Comparison of ENCODE assay signal across 11 mouse cellular contexts in the genomic region with DNA sequence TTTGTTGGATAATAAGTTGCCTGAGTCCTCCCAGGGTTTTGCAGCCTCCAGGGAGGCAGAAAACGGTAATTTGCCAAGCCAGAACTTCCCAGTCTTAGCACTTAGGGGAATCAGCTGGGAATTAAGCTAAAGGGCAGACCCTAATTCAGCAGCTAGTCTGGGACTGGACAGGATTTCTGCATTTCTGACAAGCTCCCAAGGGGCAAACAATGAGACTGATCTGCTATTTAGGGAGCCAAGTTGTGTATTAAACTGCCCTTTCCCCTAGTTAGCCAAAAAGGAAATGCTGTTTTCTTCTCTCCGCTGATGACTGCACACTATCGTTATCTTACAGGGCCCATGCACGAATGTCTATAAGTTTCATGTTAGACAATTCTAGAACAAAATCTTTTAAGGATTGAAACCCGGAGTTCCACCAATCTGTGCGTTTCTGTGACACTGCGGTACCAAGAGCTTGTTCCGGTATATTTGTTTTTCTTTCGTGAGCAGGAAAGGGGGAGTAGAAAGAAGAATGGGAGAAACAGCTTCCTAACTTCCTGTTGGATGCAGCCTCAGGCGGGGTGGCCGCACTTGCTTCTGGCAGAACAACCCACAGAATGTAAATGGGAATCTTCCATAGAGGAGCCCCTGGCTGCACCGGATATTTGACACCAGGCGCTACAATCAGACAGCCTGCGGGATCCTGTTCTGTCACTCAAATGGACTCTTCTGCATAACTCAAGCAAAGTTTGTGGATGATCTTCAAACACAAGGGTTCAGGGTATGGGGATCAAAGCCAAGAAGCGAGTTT. TPM values are rescaled to one million over a fixed set of nuclear protein-coding genes. Genes with fewer than 3 reads are reported as not detected.
DNase-seq lines count a peak whose midpoint lies in the region; ATAC-seq lines count a peak whose summit lies in the region.
"Had no signal": no experiment of that assay in that cellular context is flagged by ENCODE, and none has a peak within 500 bp of the region (broad histone marks: within the 10 kb centered on the region; RNA-seq: fewer than 3 reads in every experiment).

No protein-coding gene starts in this region.

- H3K36me3 ChIP-seq in hindbrain, embryonic 15.5 days, result no peaks in the 10 kb centered on the region
- no peaks in the 10 kb centered on the region for H3K36me3 ChIP-seq in hindbrain, embryonic 12.5 days
- H3K36me3 ChIP-seq in heart, embryonic 12.5 days, result no peaks in the 10 kb centered on the region
- no peaks in the 10 kb centered on the region for H3K36me3 ChIP-seq in liver, embryonic 11.5 days (ENCODE audit: control insufficient read depth, insufficient read depth, low read length)
- H3K36me3 ChIP-seq: midbrain, embryonic 12.5 days had no signal

- WGBS in hindbrain, embryonic 15.5 days, result 43% methylated on average over 15 of the region's 15 CpGs
- WGBS in hindbrain, embryonic 12.5 days, result 48% methylated on average over 15 of the region's 15 CpGs
- WGBS in heart, embryonic 12.5 days, result 40% methylated on average over 15 of the region's 15 CpGs
- WGBS in liver, embryonic 11.5 days, result 32% methylated on average over 15 of the region's 15 CpGs

- H3K4me3 ChIP-seq in hindbrain, embryonic 15.5 days, result no peak overlapping the region
- H3K4me3 ChIP-seq in hindbrain, embryonic 12.5 days, result no peak overlapping the region
- H3K4me3 ChIP-seq in heart, embryonic 12.5 days, result no peak overlapping the region
- H3K4me3 ChIP-seq in liver, embryonic 11.5 days (ENCODE audit: low read depth, low read length), result no peak overlapping the region
- H3K4me3 ChIP-seq: midbrain, embryonic 12.5 days had no signal

- no peaks in the 10 kb centered on the region for H3K27me3 ChIP-seq in hindbrain, embryonic 15.5 days
- H3K27me3 ChIP-seq in hindbrain, embryonic 12.5 days, result no peaks in the 10 kb centered on the region
- peaks cover 8% of the 10 kb centered on the region; the same call in 1 of the 2 replicates for H3K27me3 ChIP-seq in heart, embryonic 12.5 days (replicated peaks)
- no peaks in the 10 kb centered on the region; the same call in 1 of the 2 replicates for H3K27me3 ChIP-seq in liver, embryonic 11.5 days (replicated peaks; ENCODE audit: control insufficient read depth, insufficient read depth, low read length)

- H3K27ac ChIP-seq in hindbrain, embryonic 15.5 days (replicated peaks), result 0 out of 2 replicates have a peak overlapping the region, but pooled peaks have one; percentile 39
- no peak overlapping the region for H3K27ac ChIP-seq in hindbrain, embryonic 12.5 days
- no peak overlapping the region for H3K27ac ChIP-seq in heart, embryonic 12.5 days (ENCODE audit: poor library complexity, severe bottlenecking)
- no peak overlapping the region for H3K27ac ChIP-seq in liver, embryonic 11.5 days (ENCODE audit: low read depth, low read length)
- H3K27ac ChIP-seq: midbrain, embryonic 12.5 days had no signal

- H3K4me2 ChIP-seq in hindbrain, embryonic 15.5 days, result no peak overlapping the region
- no peak overlapping the region for H3K4me2 ChIP-seq in hindbrain, embryonic 12.5 days (replicated peaks)
- peak overlapping the region; percentile 27; the same call in 1 of the 2 replicates for H3K4me2 ChIP-seq in heart, embryonic 12.5 days
- H3K4me2 ChIP-seq in liver, embryonic 11.5 days, result 0 out of 2 replicates have a peak overlapping the region, but pooled peaks have one; percentile 20
- H3K4me2 ChIP-seq: midbrain, embryonic 12.5 days had no signal

- peak; percentile 29 for DNase-seq in ZHBTc4 (ENCODE audit: low read depth, low spot score)
- DNase-seq in liver, embryonic 11.5 days (ENCODE audit: low spot score), result no peak
- no peak for DNase-seq in urinary bladder, postnatal 4 days (ENCODE audit: low spot score in 2 of 2)
- DNase-seq in urinary bladder, adult 2 months (ENCODE audit: low spot score), result no peak
- no peak for DNase-seq in cerebellum, adult 11 months
- DNase-seq: cerebellum, adult 8-10 months; retina, postnatal 1 day had no signal

- no peak for ATAC-seq in hindbrain, embryonic 15.5 days (ENCODE audit: low FRiP score, low read depth)
- no peak for ATAC-seq in hindbrain, embryonic 12.5 days (ENCODE audit: low FRiP score)
- ATAC-seq in heart, embryonic 12.5 days (ENCODE audit: insufficient number of reproducible peaks, low FRiP score), result no peak
- ATAC-seq in liver, embryonic 11.5 days (replicated peaks; ENCODE audit: low FRiP score), result no peak

- no peak overlapping the region for H3K9ac ChIP-seq in hindbrain, embryonic 15.5 days
- H3K9ac ChIP-seq in hindbrain, embryonic 12.5 days, result no peak overlapping the region
- no peak overlapping the region for H3K9ac ChIP-seq in heart, embryonic 12.5 days
- no peak overlapping the region for H3K9ac ChIP-seq in liver, embryonic 11.5 days (ENCODE audit: low read depth, low read length)
- H3K9ac ChIP-seq: midbrain, embryonic 12.5 days had no signal

- H3K4me1 ChIP-seq in hindbrain, embryonic 15.5 days (replicated peaks), result peaks cover 5% of the 10 kb centered on the region; the same call in 1 of the 2 replicates
- H3K4me1 ChIP-seq in hindbrain, embryonic 12.5 days, result peaks cover 9% of the 10 kb centered on the region
- H3K4me1 ChIP-seq in heart, embryonic 12.5 days (replicated peaks), result peaks cover 10% of the 10 kb centered on the region; the same call in 1 of the 2 replicates
- peaks cover 4% of the 10 kb centered on the region; the same call in 1 of the 2 replicates for H3K4me1 ChIP-seq in liver, embryonic 11.5 days (replicated peaks; ENCODE audit: control insufficient read depth, insufficient read depth, low read length)

- no peaks in the 10 kb centered on the region for H3K9me3 ChIP-seq in hindbrain, embryonic 15.5 days
- no peaks in the 10 kb centered on the region for H3K9me3 ChIP-seq in hindbrain, embryonic 12.5 days (replicated peaks)
- H3K9me3 ChIP-seq in heart, embryonic 12.5 days (replicated peaks), result no peaks in the 10 kb centered on the region
- no peaks in the 10 kb centered on the region for H3K9me3 ChIP-seq in liver, embryonic 11.5 days (ENCODE audit: control insufficient read depth, low read length)
- H3K9me3 ChIP-seq: midbrain, embryonic 12.5 days had no signal

RNA-seq across cellular contexts. Expression of a gene that starts 9.2 kb away (rescaled TPM):
- polyA plus RNA-seq in hindbrain, embryonic 15.5 days (2015; fragmentation: Nextera tagmentation; extraction: Ambion mirVana), result 14.5 and 16.4 TPM in 2 replicates
- polyA plus RNA-seq in hindbrain, embryonic 12.5 days (2016; fragmentation: Nextera tagmentation; extraction: Ambion mirVana), result 8.1 and 9.1 TPM in 2 replicates
- polyA plus RNA-seq in heart, embryonic 12.5 days (2016; fragmentation: Nextera tagmentation; extraction: Ambion mirVana), result 0.92 and 1.1 TPM in 2 replicates
- polyA plus RNA-seq in liver, embryonic 11.5 days (2014; fragmentation: Nextera tagmentation; extraction: Ambion mirVana), result 1.2 and 1.5 TPM in 2 replicates
- 11.4 and 12.2 TPM in 2 replicates for polyA plus RNA-seq in urinary bladder, adult 2 months (2012; rRNA removed)

Comparison
In these comparisons a context has a peak if more than half of its experiments do, and no peak if none do; other contexts are left out.
1. H3K4me2 ChIP-seq: peak in heart, embryonic 12.5 days (single experiment) and liver, embryonic 11.5 days (single experiment); none in hindbrain, embryonic 15.5 days (single experiment) and hindbrain, embryonic 12.5 days (single experiment).